Mouse (Mus musculus) ovary, adult 18-20 months (tissue): ENCODE results near the gene Eddm3b.
A peak's percentile ranks its signal among the peaks of the same experiment; 100 is the strongest.
"Not testable (repeated sequence)": the region's sequence is repeated elsewhere in the genome, so short reads cannot be mapped to it uniquely, and the experiment has no call there.

Source experiments
- DNase-seq: peaks from one replicate; pipeline ENCODE4 v3.0.0; 2022; ENCODE audit warnings: low spot score, mixed read lengths

Eddm3b gene

DNA sequence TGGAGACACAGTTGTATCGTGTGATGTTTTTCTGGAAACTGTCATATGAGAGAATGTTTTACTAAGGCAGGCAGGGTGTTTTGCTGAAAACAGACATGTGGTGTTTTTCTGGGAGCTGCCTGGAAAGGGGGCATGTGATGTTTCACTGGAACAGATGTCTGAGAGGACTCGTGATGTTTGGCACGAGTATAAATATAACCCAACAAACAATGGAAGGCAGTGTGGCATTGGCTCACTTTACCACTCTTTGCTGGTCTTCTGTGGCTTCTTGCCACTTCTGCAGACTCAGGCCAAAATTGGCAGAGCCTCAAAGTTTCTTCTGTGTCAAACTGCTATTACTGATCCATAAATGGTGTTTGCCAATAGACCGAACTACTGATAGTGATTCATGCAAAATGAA lies 29.1 kb downstream of the Eddm3b start:
- DNase-seq: peak; percentile 17

DNA sequence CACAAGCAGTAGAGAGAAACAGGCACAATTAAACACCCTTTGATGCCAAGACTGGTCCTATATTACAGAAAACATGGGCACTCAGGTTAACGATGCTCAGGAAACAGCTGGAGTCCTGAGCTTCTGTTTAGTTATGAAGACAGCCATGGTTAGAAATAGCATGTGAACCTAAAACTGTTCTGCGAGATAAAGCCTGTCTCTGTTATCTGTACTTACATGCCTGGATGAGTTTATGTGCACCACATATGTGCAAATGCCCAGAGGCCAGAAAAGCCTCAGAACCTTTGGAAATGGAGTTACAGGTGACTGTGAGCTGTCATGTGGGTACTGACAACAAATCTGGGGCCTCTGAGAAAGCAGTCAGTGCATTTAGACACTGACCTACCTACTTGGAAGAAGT lies 29.7 kb downstream of the Eddm3b start:
- DNase-seq: no peak

DNA sequence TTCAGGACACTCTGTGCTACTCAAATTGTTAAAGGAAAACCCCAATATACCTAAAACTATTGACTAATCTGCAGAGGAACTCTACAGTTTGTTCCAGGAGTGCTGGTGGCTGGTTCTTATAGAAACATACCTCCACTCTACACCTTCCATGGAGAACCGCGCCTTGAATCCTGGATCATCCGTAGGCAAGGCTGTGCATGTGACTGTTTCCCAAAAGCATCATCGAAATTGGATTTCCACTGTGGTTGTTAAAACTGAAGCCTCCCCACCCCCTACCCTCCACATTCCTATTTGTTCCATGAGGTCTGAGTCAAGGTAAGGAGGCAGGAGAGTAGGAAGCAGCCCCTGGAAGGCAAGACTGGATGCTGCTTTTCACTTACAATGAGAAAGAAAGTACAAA lies 30.2 kb downstream of the Eddm3b start:
- DNase-seq: no peak

DNA sequence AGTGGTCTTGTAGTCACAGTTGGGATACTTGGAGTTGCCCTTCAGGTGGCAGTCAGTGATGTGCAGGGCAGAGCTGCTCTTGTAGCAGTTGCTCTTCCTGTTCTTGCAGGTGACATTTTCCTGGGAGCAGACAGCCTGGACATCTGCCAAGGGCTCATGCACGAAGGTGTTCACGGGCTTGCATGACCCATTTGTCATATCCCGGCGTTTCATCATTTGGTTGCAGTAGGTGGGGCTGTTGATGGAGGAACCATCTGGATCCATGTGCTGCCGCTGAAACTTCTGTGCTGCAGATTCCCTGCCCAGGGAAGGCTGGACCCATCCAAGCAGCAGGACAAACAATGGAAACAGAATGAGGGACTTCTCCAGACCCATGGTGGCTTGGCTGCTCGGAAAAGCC lies 31.3 kb downstream of the Eddm3b start:
- DNase-seq: no peak

DNA sequence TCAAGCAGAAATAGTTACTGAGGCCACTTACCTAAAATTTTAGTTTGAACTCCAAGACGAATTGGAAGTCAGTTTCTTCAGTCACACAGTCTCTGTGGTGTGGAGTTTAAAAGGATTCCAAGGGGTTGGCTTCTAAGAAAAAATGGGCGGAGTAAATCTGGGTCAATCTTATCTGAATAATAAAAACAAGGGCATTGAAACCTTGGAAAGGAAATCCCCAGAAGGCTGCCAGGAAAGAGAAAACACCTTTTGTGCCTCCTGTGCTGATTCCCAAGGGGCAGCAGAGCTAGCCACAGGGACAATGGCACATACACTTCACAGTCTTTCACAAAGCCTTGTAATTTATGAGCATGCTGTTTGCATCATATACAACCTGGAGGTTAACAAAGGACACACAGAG lies 32.5 kb downstream of the Eddm3b start, which contains the start of gene Rnase1:
Rnase1 (minus strand) TSS at position 101 of the 400 bp plus-strand sequence.
- DNase-seq: no peak

DNA sequence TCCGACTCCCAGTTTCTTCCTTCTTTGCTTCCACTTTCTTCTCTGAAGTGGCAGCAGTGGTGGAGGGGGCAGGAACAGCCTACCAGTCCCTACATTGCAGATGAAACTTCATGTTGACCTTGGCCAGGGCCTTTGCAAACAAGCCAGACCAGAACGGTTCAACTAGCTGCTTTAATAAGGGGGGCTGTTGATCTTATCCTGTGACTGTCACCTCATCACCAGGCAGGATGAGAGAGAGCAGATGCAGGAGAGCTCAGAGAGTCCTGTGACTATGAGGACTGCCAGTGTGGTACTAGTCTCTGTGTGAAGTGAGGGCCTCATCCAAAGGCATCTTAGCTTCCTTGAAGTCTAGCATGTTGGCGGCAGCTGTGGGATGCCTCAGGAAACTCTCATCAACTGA lies 33.8 kb downstream of the Eddm3b start:
- DNase-seq: no peak

DNA sequence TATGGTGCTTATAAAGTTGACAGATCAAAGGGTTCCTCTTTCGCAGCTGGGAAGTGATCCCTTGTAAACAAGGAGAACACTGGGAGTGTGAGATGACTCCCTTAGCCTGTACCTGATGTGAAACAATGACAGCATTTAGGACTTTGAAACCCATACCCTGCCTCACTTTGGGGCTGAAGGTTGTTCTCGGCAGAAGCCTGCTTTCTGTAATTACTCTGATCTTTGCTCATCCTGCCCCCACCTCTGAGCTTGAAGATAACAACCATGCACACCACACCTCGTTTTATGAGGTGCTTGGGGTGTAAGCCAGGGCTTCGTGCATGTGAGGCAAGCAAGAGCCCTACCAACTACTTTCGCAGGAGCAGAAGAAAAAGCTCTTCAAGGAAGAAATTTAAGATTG lies 34.9 kb downstream of the Eddm3b start:
- no peak for DNase-seq

DNA sequence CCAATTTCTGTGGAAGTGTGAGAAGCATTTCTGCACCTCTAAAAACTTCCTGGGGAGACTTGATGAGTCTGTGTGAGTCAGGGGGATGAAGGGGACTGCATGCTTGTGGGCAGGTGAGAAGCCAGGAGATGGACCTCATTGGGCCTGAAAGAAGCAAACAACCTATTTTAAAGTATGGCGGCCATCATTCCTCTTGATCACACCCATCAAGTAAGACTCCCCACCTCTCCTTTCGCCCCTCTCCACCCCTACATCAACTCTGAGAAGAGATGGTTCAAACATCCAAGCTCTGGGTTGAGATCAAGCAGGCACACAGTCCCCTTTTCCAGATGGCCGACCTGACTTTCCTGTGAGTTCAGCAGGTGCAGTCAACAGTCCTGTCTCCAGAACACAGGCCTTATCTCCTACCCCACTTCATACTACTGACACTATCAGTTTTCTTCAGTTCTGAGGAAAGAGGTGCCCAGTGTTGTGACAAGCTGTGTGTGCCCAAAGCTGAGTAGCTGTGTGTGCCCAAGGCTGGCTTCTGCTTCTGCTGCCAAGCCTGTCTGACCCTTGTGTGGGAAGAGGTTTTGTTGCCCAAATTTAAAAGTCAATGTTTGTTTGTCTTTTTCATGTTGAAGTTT lies 36.1 kb downstream of the Eddm3b start:
- no peak for DNase-seq

DNA sequence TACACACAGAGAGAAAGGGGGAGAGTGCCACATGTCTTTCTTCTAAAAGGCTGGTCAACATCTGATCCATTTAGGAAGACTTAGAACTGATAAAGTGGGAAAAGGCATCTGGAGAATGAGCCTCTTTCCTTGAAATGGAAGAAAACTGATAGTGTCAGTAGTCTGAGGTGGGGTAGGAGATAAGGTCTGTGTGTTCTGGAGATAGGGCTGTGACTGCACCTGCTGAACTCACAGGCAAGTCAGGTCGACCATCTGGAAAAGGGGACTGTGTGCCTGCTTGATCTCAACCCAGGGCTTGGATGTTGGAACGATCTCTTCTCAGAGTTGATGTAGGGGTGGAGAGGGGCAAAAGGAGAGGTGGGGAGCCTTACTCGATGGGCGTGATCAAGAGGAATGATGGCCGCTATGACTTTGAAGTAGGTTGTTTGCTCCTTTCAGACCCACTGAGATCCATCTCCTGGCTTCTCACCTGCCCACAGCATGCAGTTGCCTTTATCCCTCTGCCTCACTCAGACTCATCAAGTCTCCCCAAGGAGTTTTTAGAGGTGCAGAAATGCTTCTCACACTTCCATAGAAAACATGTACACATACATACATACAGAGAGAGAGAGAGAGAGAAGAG lies 38.1 kb downstream of the Eddm3b start:
- no peak for DNase-seq

DNA sequence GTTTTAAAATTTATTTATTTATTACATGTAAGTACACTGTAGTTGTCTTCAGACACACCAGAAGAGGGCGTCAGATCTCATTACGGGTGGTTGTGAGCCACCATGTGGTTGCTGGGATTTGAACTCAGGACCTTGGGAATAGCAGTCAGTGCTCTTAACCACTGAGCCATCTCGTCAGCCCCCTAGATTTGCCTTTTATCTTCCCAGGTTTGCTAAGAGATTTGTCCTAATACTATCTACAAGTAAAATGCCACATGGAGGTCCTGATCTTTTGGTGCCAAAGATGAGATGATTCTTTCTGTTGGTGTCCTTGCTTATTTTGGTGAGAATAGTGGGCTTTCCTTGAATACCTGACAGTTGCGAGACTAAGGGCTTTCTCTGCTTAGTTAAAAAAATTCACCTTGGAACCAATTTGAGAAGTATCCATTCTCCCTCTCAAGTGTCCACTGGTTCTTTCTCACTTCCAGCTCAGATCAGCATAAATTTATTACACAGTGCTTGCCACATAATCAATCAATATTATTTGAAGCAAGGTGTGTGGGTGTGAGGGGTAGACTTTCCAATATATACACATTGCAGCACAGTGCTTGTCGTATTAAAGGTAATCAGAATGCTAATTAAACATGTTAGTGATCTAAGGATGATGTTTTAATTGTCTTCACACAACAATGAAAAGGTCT lies 42.0 kb downstream of the Eddm3b start:
- no peak for DNase-seq

DNA sequence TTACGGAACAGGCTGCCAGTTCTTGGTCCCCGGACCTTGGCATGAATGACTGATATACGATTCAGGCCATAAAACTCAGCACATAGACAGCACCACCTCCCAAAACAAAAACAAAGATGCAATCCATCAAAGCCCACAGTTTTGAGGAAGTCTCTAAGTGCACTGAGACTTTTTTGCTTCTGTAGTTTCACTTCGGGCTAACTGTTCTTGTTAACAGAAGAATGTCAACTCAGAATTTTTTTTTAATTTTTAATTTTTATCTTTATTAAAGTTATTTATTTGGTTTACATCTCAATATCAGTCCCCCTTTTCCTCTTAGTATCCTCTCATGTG lies 42.5 kb downstream of the Eddm3b start:
- DNase-seq: no peak

DNA sequence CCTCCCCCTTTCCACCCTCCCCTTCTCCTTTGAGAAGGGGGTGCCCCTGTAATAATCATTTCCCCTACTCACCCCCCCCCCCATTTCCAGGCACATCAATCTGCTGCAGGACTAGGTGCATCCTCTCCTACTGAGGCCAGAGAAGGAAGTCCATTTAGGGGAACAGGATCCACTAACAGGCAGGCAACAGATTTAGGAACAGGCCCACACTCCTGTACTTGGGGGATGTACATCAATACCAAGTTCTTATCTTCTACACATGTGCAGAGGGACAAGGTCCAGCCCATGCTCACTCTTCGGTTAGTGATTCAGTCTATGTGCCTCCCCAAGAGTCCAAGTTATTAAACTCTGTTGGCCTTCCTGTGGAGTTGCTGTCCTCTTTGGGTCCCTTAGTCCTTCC lies 42.8 kb downstream of the Eddm3b start:
- DNase-seq: no peak

DNA sequence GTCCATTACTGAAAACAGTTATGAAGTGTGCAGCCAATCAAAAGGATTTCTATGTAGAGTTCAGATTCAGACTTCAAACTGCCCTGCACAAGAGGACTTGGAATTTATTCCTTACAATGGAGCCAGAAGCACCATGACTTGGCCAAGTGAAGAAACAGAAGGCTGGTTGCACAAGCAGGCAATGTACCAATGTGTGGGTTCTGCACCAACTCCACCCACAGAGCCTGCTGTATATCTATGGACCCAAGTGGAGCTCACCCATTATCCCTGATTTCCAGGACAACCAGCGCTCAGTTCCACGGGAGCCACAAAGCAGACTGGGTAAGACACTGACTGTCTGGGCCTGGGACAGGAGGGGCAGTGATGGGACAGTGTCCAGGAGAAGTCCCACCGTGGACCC lies 47.8 kb downstream of the Eddm3b start, which contains the start of gene Rnase2b:
Rnase2b (plus strand) TSS at position 285 of the 400 bp plus-strand sequence.
- not testable (repeated sequence) for DNase-seq

DNA sequence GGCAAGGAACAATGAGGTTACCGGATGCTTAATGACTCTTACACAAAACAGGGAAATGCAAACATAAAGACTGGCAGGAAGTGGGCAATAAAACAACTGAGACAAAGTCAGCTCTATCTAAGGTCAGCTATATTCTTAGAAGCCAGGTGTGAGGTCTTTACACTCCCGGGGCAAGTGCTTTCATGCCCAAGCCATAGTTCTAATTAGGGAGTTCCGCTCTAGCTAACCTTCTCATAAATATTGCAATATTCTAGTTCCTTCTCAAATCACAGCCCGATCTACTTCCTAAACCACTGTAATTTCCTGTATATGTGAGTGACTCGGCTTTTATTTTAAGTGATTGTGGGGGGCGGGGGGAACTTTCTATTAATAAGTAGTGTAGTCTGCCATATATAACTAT lies 49.1 kb downstream of the Eddm3b start:
- not testable (repeated sequence) for DNase-seq

DNA sequence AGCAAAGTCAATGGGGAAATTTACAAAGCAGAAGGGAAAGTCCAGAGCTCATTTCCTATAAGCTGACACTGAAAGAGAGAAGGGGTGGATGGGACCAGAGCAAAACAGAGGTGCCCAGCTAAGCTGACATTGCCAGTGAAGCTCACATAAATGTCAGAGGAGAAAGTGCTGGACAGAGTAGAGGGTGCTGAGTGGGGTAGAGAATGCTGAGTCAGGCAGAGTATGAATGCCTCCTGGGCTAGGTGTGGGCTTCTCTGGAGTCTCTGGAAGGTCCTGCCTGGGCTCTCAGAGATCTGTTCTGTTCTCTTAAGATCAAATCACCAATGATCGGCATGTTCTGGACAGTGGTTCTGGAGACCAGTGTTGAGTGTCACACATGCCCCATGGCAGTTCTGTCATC lies 51.2 kb downstream of the Eddm3b start:
- DNase-seq: no peak

DNA sequence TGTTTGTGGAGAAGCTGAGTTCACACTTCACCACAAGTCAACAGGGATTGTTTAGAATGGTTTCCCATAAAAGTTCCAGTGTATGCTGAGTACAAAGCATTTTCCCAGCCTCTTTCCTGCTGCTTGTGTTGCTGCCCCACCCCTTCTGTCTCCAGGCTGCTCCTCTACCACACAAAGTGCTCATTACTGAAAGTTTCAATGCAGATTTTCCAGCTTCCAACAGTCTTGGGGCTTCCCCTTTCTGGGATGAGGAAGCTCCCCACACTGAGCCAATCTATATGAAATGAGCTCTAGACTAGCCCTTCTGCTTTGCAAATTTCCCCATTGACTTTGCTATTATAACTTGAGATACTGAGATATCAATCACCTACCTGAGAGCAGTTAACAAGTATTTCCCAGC lies 51.8 kb downstream of the Eddm3b start:
- no peak for DNase-seq
